Mouse (Mus musculus): ENCODE data around the gene Gpr135. TPM values are rescaled to one million over a fixed set of nuclear protein-coding genes. Genes with fewer than 3 reads are reported as not detected.
A peak's percentile ranks its signal among the peaks of the same experiment; 100 is the strongest.
"Not testable (repeated sequence)": the region's sequence is repeated elsewhere in the genome, so short reads cannot be mapped to it uniquely, and the experiment has no call there.

Gpr135 gene
- total and polyA plus RNA-seq, 3 experiments, result 0.19 to 0.92 TPM; not detected in 1

GRCm38 (mm10) chr12:72053303-72053702 lies 17.6 kb downstream of the Gpr135 start:
- Histone ChIP-seq H3K27me3 (ENCODE audit: control insufficient read depth in 1 of 2, insufficient read depth in 2 of 2, low read length in 2 of 2) (peaks cover 0 to 5% of the 10 kb centered on the region in 2 experiments; a peak in 2 of 4 replicates), H3K9me3 (replicated peaks; ENCODE audit: insufficient read depth, low read length) (no peaks in the 10 kb centered on the region), H3K27ac (ENCODE audit: control insufficient read depth, low read depth, low read length) (no peak overlapping the region), H3K4me1 (ENCODE audit: control insufficient read depth in 1 of 2, insufficient read depth in 2 of 2, low read length in 2 of 2) (no peaks in the 10 kb centered on the region), H3K4me3 (ENCODE audit: control insufficient read depth in 1 of 2, insufficient read depth in 1 of 2, low read depth in 2 of 2, low read length in 2 of 2) (no peak overlapping the region), H3K36me3 (ENCODE audit: control insufficient read depth in 1 of 2, insufficient read depth in 2 of 2, low read length in 2 of 2) (no peaks in the 10 kb centered on the region), H3K79me2 (ENCODE audit: control insufficient read depth, insufficient read depth, low read length, poor library complexity) (no peaks in the 10 kb centered on the region), H3K9ac (ENCODE audit: control insufficient read depth, low read depth, low read length, poor library complexity, severe bottlenecking) (no peak overlapping the region)
- 0 out of 2 replicates have a peak, but pooled peaks have one; percentile 13 for TF ChIP-seq ZNF384 (IDR thresholded peaks at IDR 0.05; ENCODE audit: low read depth, low read length)
- TF ChIP-seq CTCF (IDR thresholded peaks at IDR 0.05 in 2 of 3, conservative IDR thresholded peaks at IDR 0.05 in 1 of 3; ENCODE audit: control insufficient read depth in 1 of 3, insufficient read depth in 1 of 3, low read depth in 2 of 3, low read length in 3 of 3, poor library complexity in 1 of 3, severe bottlenecking in 1 of 3), result peak; percentile 40 to 61 (median 46)
- TF ChIP-seq MEF2A (IDR thresholded peaks at IDR 0.05; ENCODE audit: extremely low read depth, insufficient replicate concordance, low read depth, low read length, poor library complexity, severe bottlenecking), result no peak
- TF ChIP-seq RAD21 (IDR thresholded peaks at IDR 0.05; ENCODE audit: low read depth, low read length), result peak; percentile 55
- TF ChIP-seq SMC3 (IDR thresholded peaks at IDR 0.05; ENCODE audit: low read depth, low read length), result peak; percentile 50
- DNase-seq (ENCODE audit: low read depth, low spot score), result peak; percentile 49

DNA sequence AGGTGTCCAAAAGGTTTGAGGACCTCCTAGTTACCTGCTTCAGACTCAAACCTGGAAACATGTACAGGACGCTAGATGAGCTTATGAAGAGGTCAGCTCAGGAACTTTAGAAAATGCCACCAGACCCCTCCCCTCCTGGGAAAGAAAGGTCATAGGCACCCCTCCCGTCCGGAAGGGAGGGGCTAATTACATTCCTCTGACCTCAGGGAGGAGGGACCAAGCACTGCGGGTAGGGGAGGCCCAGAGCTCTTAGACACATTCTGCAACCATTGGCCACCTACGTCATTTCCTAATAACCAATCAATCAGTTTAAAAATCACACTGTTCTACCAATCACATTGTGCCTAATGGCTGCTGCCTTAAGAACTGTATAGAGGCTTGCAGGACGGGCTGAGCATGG lies 18.4 kb downstream of the Gpr135 start:
- TF ChIP-seq MEF2A (IDR thresholded peaks at IDR 0.05; ENCODE audit: extremely low read depth, insufficient replicate concordance, low read depth, low read length, poor library complexity, severe bottlenecking) (no peak), BHLHE40 (IDR thresholded peaks at IDR 0.05; ENCODE audit: borderline replicate concordance, low read depth, low read length) (no peak), CTCF (IDR thresholded peaks at IDR 0.05 in 2 of 3, conservative IDR thresholded peaks at IDR 0.05 in 1 of 3; ENCODE audit: control insufficient read depth in 1 of 3, insufficient read depth in 1 of 3, low read depth in 2 of 3, low read length in 3 of 3, poor library complexity in 1 of 3, severe bottlenecking in 1 of 3) (no peak), USF1 (IDR thresholded peaks at IDR 0.05; ENCODE audit: low read depth, low read length) (no peak), MYB (IDR thresholded peaks at IDR 0.05; ENCODE audit: low read depth, low read length) (no peak)
- no peaks in the 10 kb centered on the region for H3K79me2 ChIP-seq (ENCODE audit: control insufficient read depth, insufficient read depth, low read length, poor library complexity)

GRCm38 (mm10) chr12:72050821-72051220 lies 20.1 kb downstream of the Gpr135 start:
- H3K9me3 ChIP-seq (replicated peaks; ENCODE audit: insufficient read depth, low read length), result no peaks in the 10 kb centered on the region
- peaks cover 0 to 3% of the 10 kb centered on the region in 2 experiments; a peak in 2 of 4 replicates for H3K27me3 ChIP-seq (ENCODE audit: control insufficient read depth in 1 of 2, insufficient read depth in 2 of 2, low read length in 2 of 2)
- H3K4me3 ChIP-seq (ENCODE audit: control insufficient read depth in 1 of 2, insufficient read depth in 1 of 2, low read depth in 2 of 2, low read length in 2 of 2), result no peak overlapping the region
- no peaks in the 10 kb centered on the region for H3K79me2 ChIP-seq (ENCODE audit: control insufficient read depth, insufficient read depth, low read length, poor library complexity)
- H3K4me1 ChIP-seq (ENCODE audit: control insufficient read depth in 1 of 2, insufficient read depth in 2 of 2, low read length in 2 of 2), result no peaks in the 10 kb centered on the region
- H3K36me3 ChIP-seq (ENCODE audit: control insufficient read depth in 1 of 2, insufficient read depth in 2 of 2, low read length in 2 of 2), result no peaks in the 10 kb centered on the region
- H3K27ac ChIP-seq (ENCODE audit: control insufficient read depth, low read depth, low read length), result no peak overlapping the region
- no peak for TF ChIP-seq EP300 (IDR thresholded peaks at IDR 0.05; ENCODE audit: low read depth in 1 of 2, low read length in 2 of 2)
- TF ChIP-seq MYC (IDR thresholded peaks at IDR 0.05; ENCODE audit: low read depth, low read length), result no peak
- no peak for TF ChIP-seq TAL1 (IDR thresholded peaks at IDR 0.05; ENCODE audit: low read length)
- TF ChIP-seq MAX (IDR thresholded peaks at IDR 0.05; ENCODE audit: low read length), result no peak
- no peak for TF ChIP-seq JUND (IDR thresholded peaks at IDR 0.05; ENCODE audit: low read depth, low read length)
- no peak for TF ChIP-seq TBP (IDR thresholded peaks at IDR 0.05; ENCODE audit: low read depth, low read length)
- TF ChIP-seq ZC3H11A (IDR thresholded peaks at IDR 0.05; ENCODE audit: low read depth, low read length), result no peak
- no peak for TF ChIP-seq POLR2AphosphoS5 (IDR thresholded peaks at IDR 0.05; ENCODE audit: borderline replicate concordance, low read depth, low read length)
- no peak for TF ChIP-seq NRF1 (IDR thresholded peaks at IDR 0.05; ENCODE audit: insufficient read depth, low read depth, low read length, poor library complexity, severe bottlenecking)
- TF ChIP-seq NELFE (IDR thresholded peaks at IDR 0.05; ENCODE audit: low read depth, low read length), result no peak
- TF ChIP-seq CHD2 (IDR thresholded peaks at IDR 0.05; ENCODE audit: low read length), result no peak
- TF ChIP-seq SMC3 (IDR thresholded peaks at IDR 0.05; ENCODE audit: low read depth, low read length), result no peak
- TF ChIP-seq ZMIZ1 (IDR thresholded peaks at IDR 0.05; ENCODE audit: low read depth, low read length), result no peak
- no peak overlapping the region for H3K9ac ChIP-seq (ENCODE audit: control insufficient read depth, low read depth, low read length, poor library complexity, severe bottlenecking)
- DNase-seq (ENCODE audit: low read depth, low spot score), result no peak

More for the DNA sequence above, 18.4 kb downstream of the Gpr135 start:
- Histone ChIP-seq H3K9me3 (replicated peaks; ENCODE audit: insufficient read depth, low read length) (no peaks in the 10 kb centered on the region), H3K9ac (ENCODE audit: control insufficient read depth, low read depth, low read length, poor library complexity, severe bottlenecking) (no peak overlapping the region), H3K4me3 (ENCODE audit: control insufficient read depth in 1 of 2, insufficient read depth in 1 of 2, low read depth in 2 of 2, low read length in 2 of 2) (no peak overlapping the region), H3K36me3 (ENCODE audit: control insufficient read depth in 1 of 2, insufficient read depth in 2 of 2, low read length in 2 of 2) (no peaks in the 10 kb centered on the region), H3K4me1 (ENCODE audit: control insufficient read depth in 1 of 2, insufficient read depth in 2 of 2, low read length in 2 of 2) (no peaks in the 10 kb centered on the region), H3K27ac (ENCODE audit: control insufficient read depth, low read depth, low read length) (no peak overlapping the region), H3K27me3 (ENCODE audit: control insufficient read depth in 1 of 2, insufficient read depth in 2 of 2, low read length in 2 of 2) (peaks cover 0 to 3% of the 10 kb centered on the region in 2 experiments; a peak in 2 of 4 replicates)
- DNase-seq (ENCODE audit: low read depth, low spot score), result no peak

- not testable (repeated sequence) for H3K4me1 ChIP-seq (ENCODE audit: control insufficient read depth in 1 of 2, insufficient read depth in 2 of 2, low read length in 2 of 2); H3K9ac ChIP-seq (ENCODE audit: control insufficient read depth, low read depth, low read length, poor library complexity, severe bottlenecking); H3K4me3 ChIP-seq (ENCODE audit: control insufficient read depth in 1 of 2, insufficient read depth in 1 of 2, low read depth in 2 of 2, low read length in 2 of 2); H3K36me3 ChIP-seq (ENCODE audit: control insufficient read depth in 1 of 2, insufficient read depth in 2 of 2, low read length in 2 of 2); H3K27ac ChIP-seq (ENCODE audit: control insufficient read depth, low read depth, low read length); H3K9me3 ChIP-seq (replicated peaks; ENCODE audit: insufficient read depth, low read length); H3K79me2 ChIP-seq (ENCODE audit: control insufficient read depth, insufficient read depth, low read length, poor library complexity); H3K27me3 ChIP-seq (ENCODE audit: control insufficient read depth in 1 of 2, insufficient read depth in 2 of 2, low read length in 2 of 2); DNase-seq (ENCODE audit: low read depth, low spot score)
Observed at GRCm38 (mm10) chr12:72050156-72050555, 20.8 kb downstream of the Gpr135 start.

Data from MEL (cell line).